Mouse (Mus musculus): ENCODE data around the gene Gm21983. TPM values are rescaled to one million over a fixed set of nuclear protein-coding genes. Genes with fewer than 3 reads are reported as not detected.

Gene Gm21983
- polyA plus RNA-seq, 1 experiment = not detected

DNA sequence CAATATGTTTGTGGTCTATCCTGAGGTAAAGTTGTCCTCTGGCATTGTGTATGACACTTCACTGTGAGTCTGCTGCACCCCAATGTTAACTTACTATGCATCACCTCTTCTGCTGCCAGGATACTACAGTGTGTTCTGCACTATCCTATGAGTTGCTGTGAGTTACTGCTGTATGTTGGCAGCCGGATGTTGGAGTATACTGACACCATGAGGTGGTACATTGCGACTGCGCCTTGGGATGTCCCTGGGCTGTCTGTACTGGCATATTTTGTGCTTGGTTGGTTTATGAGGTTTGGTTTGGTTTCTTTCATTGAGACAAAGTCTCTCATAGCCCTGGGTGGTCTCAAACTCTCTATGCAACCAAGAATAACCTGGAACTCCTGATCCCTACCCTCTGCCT lies 52.7 kb downstream of the Gm21983 start:
- TF ChIP-seq POLR2A (IDR thresholded peaks at IDR 0.05; ENCODE audit: borderline replicate concordance, extremely low read depth, low read depth, low read length) (no peak; the same call in 1 of the 2 replicates), CTCF (IDR thresholded peaks at IDR 0.05; ENCODE audit: insufficient read depth, low read length) (peak; percentile 65)
- WGBS = 41% methylated on average over 3 of the region's 3 CpGs
- Histone ChIP-seq H3K4me1 (ENCODE audit: control insufficient read depth, insufficient read depth, low read length) (no peaks in the 10 kb centered on the region), H3K4me3 (replicated peaks; ENCODE audit: extremely low read depth, low read depth, low read length) (no peak overlapping the region)
- no peak for DNase-seq

DNA sequence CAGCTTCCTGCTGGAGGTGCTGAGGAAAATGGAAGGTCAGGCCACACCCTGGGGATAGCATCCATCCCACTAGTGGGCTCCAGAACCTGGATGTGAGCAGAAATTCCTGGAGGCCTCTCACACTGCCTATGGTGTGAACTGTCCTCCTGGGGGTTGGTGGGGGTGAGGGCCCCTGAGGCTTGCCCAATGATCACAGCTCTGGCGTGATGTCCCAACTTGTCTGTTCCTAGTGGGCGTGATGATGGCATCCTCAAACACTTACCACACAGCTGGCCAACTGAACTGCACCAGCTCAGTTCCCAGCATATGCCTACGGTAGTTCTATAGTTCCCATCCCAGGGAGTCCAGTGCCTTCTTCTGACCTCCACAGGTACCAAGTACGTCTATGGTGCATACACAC lies 55.9 kb downstream of the Gm21983 start:
- TF ChIP-seq POLR2A (IDR thresholded peaks at IDR 0.05; ENCODE audit: borderline replicate concordance, extremely low read depth, low read depth, low read length) (peak; percentile 34; the same call in 1 of the 2 replicates), CTCF (IDR thresholded peaks at IDR 0.05; ENCODE audit: insufficient read depth, low read length) (no peak)
- no peak overlapping the region for H3K4me3 ChIP-seq (replicated peaks; ENCODE audit: extremely low read depth, low read depth, low read length)
- no peaks in the 10 kb centered on the region for H3K4me1 ChIP-seq (ENCODE audit: control insufficient read depth, insufficient read depth, low read length)
- 78% methylated on average over 4 of the region's 4 CpGs for WGBS
- DNase-seq = no peak

DNA sequence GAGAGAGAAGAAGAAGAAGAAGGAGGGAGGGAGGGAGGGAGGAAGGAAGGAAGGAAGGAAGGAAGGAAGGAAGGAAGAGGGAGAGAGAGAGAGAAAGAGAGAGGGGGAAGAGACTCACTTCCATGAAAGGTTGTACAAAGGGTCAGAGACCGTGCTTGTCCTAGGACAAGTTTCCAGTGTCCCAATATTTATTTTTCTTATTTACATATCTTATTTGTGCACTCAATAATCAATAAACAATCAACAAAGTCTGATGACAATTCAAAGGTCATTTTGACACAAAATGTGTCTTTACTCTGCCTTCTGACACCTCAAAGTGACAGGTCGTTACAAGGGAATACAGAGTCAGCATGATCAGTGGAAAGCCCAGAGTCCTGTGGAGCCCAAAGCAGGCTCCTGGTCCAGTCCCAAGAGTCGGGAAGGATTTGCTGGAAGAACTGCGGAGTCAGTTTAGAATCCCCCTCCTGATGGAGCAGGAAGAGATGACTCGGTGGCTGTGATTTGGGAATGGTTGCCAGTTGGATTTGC lies 56.5 kb downstream of the Gm21983 start:
- H3K4me3 ChIP-seq (replicated peaks; ENCODE audit: extremely low read depth, low read depth, low read length) = no peak overlapping the region
- WGBS = 68% methylated on average over 5 of the region's 5 CpGs
- TF ChIP-seq POLR2A (IDR thresholded peaks at IDR 0.05; ENCODE audit: borderline replicate concordance, extremely low read depth, low read depth, low read length) = no peak
- TF ChIP-seq CTCF (IDR thresholded peaks at IDR 0.05; ENCODE audit: insufficient read depth, low read length) = no peak
- no peak for DNase-seq
- no peaks in the 10 kb centered on the region for H3K4me1 ChIP-seq (ENCODE audit: control insufficient read depth, insufficient read depth, low read length)

DNA sequence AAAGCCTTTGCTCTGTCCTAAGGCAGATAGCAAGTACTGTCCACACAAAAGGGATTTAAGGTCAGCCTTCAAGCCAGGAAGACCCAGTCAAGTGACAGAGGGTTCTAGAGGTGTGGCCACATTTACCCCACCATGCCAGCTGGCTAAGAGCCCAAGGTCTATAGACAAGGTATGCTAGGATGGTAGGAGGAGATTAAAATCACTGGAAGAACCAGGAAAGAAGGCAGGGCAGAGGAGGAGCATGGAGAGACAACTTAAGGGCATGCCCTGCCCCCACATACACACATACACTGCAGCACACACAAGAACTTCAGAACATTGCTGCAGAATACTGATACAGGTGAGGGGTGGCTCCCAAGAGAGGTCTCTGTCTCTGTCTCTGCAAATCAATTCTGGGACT lies 61.2 kb downstream of the Gm21983 start, which contains the start of gene Cyp2f2:
Cyp2f2 (plus strand) TSS at position 234 of the 400 bp plus-strand sequence.
- DNase-seq = no peak
- TF ChIP-seq POLR2A (IDR thresholded peaks at IDR 0.05; ENCODE audit: borderline replicate concordance, extremely low read depth, low read depth, low read length) = peak; percentile 66; the same call in 1 of the 2 replicates
- TF ChIP-seq CTCF (IDR thresholded peaks at IDR 0.05; ENCODE audit: insufficient read depth, low read length) = no peak
- Histone ChIP-seq H3K4me3 (replicated peaks; ENCODE audit: extremely low read depth, low read depth, low read length) (peak within 1 kb of the TSS; percentile 55), H3K4me1 (ENCODE audit: control insufficient read depth, insufficient read depth, low read length) (no peaks in the 10 kb centered on the region)

Other genes starting within 250 kb of the Gm21983 start
- not detected in 2 replicates for gene Cyp2a22, start 241.7 kb downstream of the Gm21983 start, polyA plus RNA-seq (2012; rRNA removed)
- 0.11 and 0.12 TPM in 2 replicates for gene Cyp2a12, start 152.0 kb downstream of the Gm21983 start, polyA plus RNA-seq (2012; rRNA removed)
- 3,886 and 4,289 TPM in 2 replicates for gene Cyp2f2, start 61.2 kb downstream of the Gm21983 start, polyA plus RNA-seq (2012; rRNA removed)
- gene Cyp2t4, start 27.4 kb downstream of the Gm21983 start, polyA plus RNA-seq (2012; rRNA removed) = not detected in 2 replicates
- gene Egln2, start 14.3 kb downstream of the Gm21983 start, polyA plus RNA-seq (2012; rRNA removed) = 107 and 115 TPM in 2 replicates
- gene Rab4b, start 2.2 kb downstream of the Gm21983 start, polyA plus RNA-seq (2012; rRNA removed) = 67.8 and 69.0 TPM in 2 replicates
- gene Mia, start 71 bp upstream of the Gm21983 start, polyA plus RNA-seq (2012; rRNA removed) = 10.5 and 13.5 TPM in 2 replicates
- gene BC024978, start 14.7 kb upstream of the Gm21983 start, polyA plus RNA-seq (2012; rRNA removed) = 11.2 and 13.5 TPM in 2 replicates
- gene Snrpa, start 15.2 kb upstream of the Gm21983 start, polyA plus RNA-seq (2012; rRNA removed) = 135 and 136 TPM in 2 replicates
- 8.6 and 11.2 TPM in 2 replicates for gene Itpkc, start 47.6 kb upstream of the Gm21983 start, polyA plus RNA-seq (2012; rRNA removed)
- gene Coq8b, start 51.9 kb upstream of the Gm21983 start, polyA plus RNA-seq (2012; rRNA removed) = 68.6 and 76.8 TPM in 2 replicates
- gene Numbl, start 77.3 kb upstream of the Gm21983 start, polyA plus RNA-seq (2012; rRNA removed) = 33.0 and 36.4 TPM in 2 replicates
- gene Ltbp4, start 156.6 kb upstream of the Gm21983 start, polyA plus RNA-seq (2012; rRNA removed) = 496 and 612 TPM in 2 replicates
- gene Shkbp1, start 174.9 kb upstream of the Gm21983 start, polyA plus RNA-seq (2012; rRNA removed) = 76.4 and 85.1 TPM in 2 replicates
- gene Gm20479, start 176.3 kb upstream of the Gm21983 start, polyA plus RNA-seq (2012; rRNA removed) = not detected in 2 replicates

Measured in lung, adult 2 months (tissue).